Mouse (Mus musculus) embryonic facial prominence, embryonic 14.5 days (tissue): ENCODE measurements around the gene Syt1. TPM values are rescaled to one million over a fixed set of nuclear protein-coding genes. Genes with fewer than 3 reads are reported as not detected.

Experiments used
- ATAC-seq: fragments of 200-750 bp; cut with Nextera tagmentation; 2 replicates; pipeline ENCODE4 v1.8.0; 2017; ENCODE audit warnings: low read depth, moderate number of reproducible peaks, moderate TSS enrichment
- DNase-seq: peaks from one replicate; pipeline ENCODE4 v3.0.0-alpha.2; 2015; ENCODE audit warnings: low spot score
- H3K27ac ChIP-seq: fragments of 300-500 bp; sonication (generic); replicated peaks from 2 replicates; pipeline ENCODE4 v1.5.1; 2014; ENCODE audit warnings: low read depth, mild to moderate bottlenecking, low read length, moderate library complexity
- H3K27me3 ChIP-seq: fragments of 300-500 bp; sonication (generic); replicated peaks from 2 replicates; pipeline ENCODE4 v1.6.1; 2014; ENCODE audit warnings: low read length; ENCODE audit not compliant: control insufficient read depth, insufficient read depth
- H3K36me3 ChIP-seq: fragments of 300-500 bp; sonication (generic); 2 replicates; pipeline ENCODE4 v1.6.1; 2014; ENCODE audit warnings: low read length, mixed read lengths; ENCODE audit not compliant: control insufficient read depth, insufficient read depth
- H3K4me1 ChIP-seq: fragments of 300-500 bp; sonication (generic); 2 replicates; pipeline ENCODE4 v1.6.1; 2014; ENCODE audit warnings: antibody characterized with exemption, low read length; ENCODE audit not compliant: control insufficient read depth, insufficient read depth
- H3K4me2 ChIP-seq: fragments of 300-500 bp; sonication (generic); 2 replicates; pipeline ENCODE4 v1.6.1; 2014; ENCODE audit warnings: low read depth, mild to moderate bottlenecking, low read length, moderate library complexity, mixed read lengths
- H3K4me3 ChIP-seq: fragments of 300-500 bp; sonication (generic); 2 replicates; pipeline ENCODE4 v1.5.1; 2014; ENCODE audit warnings: low read depth, mild to moderate bottlenecking, low read length
- H3K9ac ChIP-seq: fragments of 300-500 bp; sonication (generic); 2 replicates; pipeline ENCODE4 v1.6.1; 2014; ENCODE audit warnings: low read depth, mild to moderate bottlenecking, low read length, moderate library complexity, mixed read lengths
- H3K9me3 ChIP-seq: fragments of 300-500 bp; sonication (generic); 2 replicates; pipeline ENCODE4 v1.6.1; 2016; ENCODE audit warnings: low read length; ENCODE audit not compliant: control insufficient read depth
- WGBS: fragments of 180-500 bp; shearing (Covaris S2); extraction: QIAGEN DNeasy Blood & Tissue Kit; methylation state at CpG from one replicate; pipeline ENCODE4 v1.1.7; 2014; 5-methylcytosine and 5-hydroxymethylcytosine counted together
- polyA plus RNA-seq: library from polyadenylated mRNA; unstranded; fragments of >200 nt; fragmentation: Nextera tagmentation; extraction: Ambion mirVana; gene quantifications from 2 replicates; pipeline ENCODE4 v1.2.1, GENCODE M21; 2014

Gene Syt1
- polyA plus RNA-seq, 1 experiment from 2014 or later: 6.2 TPM

DNA sequence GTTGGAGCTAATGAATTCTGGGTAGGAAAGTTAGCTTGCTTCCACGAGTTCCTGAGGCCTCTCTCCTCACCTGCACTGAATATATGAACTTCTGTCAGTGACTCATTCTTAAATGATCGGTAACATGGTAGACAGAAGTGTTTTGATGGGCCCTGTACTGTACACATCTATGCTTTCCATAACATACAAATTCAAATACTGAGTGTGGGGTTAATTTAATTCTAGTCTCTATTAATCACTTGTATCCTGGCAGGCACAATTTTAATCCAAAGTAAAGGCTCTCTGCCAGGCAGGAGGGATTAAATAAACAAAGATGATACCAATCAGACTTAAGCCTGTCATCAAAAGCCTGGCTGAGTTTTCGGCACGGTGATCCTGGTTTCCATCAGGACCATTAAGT lies 136.1 kb downstream of the Syt1 start:
- H3K4me3 ChIP-seq: no peak overlapping the region
- 0 out of 2 replicates have a peak, but pooled peaks have one; percentile 22 for ATAC-seq
- H3K9ac ChIP-seq: no peak overlapping the region
- no peak overlapping the region for H3K4me2 ChIP-seq
- no peak overlapping the region for H3K27ac ChIP-seq
- H3K4me1 ChIP-seq: no peaks in the 10 kb centered on the region
- H3K9me3 ChIP-seq: no peaks in the 10 kb centered on the region
- H3K36me3 ChIP-seq: no peaks in the 10 kb centered on the region
- DNase-seq: no peak
- WGBS: 52% methylated on average over 4 of the region's 4 CpGs
- H3K27me3 ChIP-seq: no peaks in the 10 kb centered on the region

- no peak for ATAC-seq
- Histone ChIP-seq H3K4me1 (no peaks in the 10 kb centered on the region), H3K27ac (no peak overlapping the region), H3K4me2 (no peak overlapping the region), H3K36me3 (no peaks in the 10 kb centered on the region), H3K4me3 (no peak overlapping the region), H3K9ac (no peak overlapping the region), H3K27me3 (no peaks in the 10 kb centered on the region), H3K9me3 (no peaks in the 10 kb centered on the region)
- 79% methylated on average over 6 of the region's 6 CpGs for WGBS
- DNase-seq: no peak
Observed at GRCm38 (mm10) chr10:108872359-108872758, 138.4 kb downstream of the Syt1 start.

DNA sequence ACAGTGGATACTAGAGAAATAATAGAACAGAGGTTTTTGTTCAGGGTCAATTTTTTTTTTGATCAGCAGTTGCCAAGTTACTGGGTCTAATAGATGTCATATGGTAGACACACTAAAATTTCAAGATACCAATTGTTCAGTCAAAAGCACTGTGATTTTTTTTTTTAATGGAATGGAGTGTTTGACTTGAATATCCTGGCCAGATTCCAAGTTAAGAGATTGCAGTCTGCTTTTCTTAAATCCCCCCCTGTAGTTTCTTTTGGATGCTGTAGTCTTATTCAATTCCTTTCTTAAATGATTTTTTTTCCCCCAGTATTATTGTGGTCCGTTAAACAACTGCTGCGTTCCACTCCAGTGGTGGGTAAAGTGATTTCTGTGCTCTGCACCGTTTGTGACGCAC lies 140.2 kb downstream of the Syt1 start:
- WGBS: 51% methylated on average over 4 of the region's 4 CpGs
- H3K27me3 ChIP-seq: no peaks in the 10 kb centered on the region
- no peaks in the 10 kb centered on the region for H3K36me3 ChIP-seq
- no peak for ATAC-seq
- no peak overlapping the region for H3K9ac ChIP-seq
- no peaks in the 10 kb centered on the region for H3K9me3 ChIP-seq
- no peaks in the 10 kb centered on the region for H3K4me1 ChIP-seq
- no peak overlapping the region for H3K4me2 ChIP-seq
- DNase-seq: peak; percentile 43
- H3K27ac ChIP-seq: no peak overlapping the region
- no peak overlapping the region for H3K4me3 ChIP-seq

DNA sequence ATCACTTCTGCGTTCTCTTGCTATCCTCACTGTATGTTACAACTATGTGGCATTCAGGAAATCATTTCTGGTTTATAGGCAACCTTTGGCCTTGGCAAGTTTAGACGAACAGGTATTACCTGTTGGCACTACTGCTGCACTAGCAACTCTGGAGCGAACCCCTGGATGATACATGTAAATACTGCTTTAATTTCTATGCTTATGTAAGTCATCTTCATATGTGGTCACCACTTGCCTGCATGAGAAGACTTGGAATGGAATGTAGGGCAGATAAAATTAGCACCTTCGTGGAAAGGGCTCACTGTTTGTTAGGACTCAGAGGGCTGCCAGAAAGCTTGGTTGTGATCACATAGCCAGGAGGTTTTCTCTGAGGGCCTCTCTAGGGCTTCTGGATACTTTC lies 142.6 kb downstream of the Syt1 start:
- H3K4me2 ChIP-seq: no peak overlapping the region
- ATAC-seq: no peak
- no peak overlapping the region for H3K27ac ChIP-seq
- WGBS: 78% methylated on average over 4 of the region's 4 CpGs
- H3K9ac ChIP-seq: no peak overlapping the region
- no peaks in the 10 kb centered on the region for H3K4me1 ChIP-seq
- H3K4me3 ChIP-seq: no peak overlapping the region
- H3K27me3 ChIP-seq: no peaks in the 10 kb centered on the region
- no peaks in the 10 kb centered on the region for H3K36me3 ChIP-seq
- DNase-seq: no peak
- no peaks in the 10 kb centered on the region for H3K9me3 ChIP-seq

GRCm38 (mm10) chr10:108867202-108867601 lies 143.6 kb downstream of the Syt1 start:
- ATAC-seq (no peak), DNase-seq (peak; percentile 69)
- Histone ChIP-seq H3K4me1 (no peaks in the 10 kb centered on the region), H3K4me3 (no peak overlapping the region), H3K4me2 (no peak overlapping the region), H3K9ac (no peak overlapping the region), H3K9me3 (no peaks in the 10 kb centered on the region), H3K27me3 (no peaks in the 10 kb centered on the region), H3K36me3 (no peaks in the 10 kb centered on the region), H3K27ac (no peak overlapping the region)
- 67% methylated on average over 6 of the region's 6 CpGs for WGBS

- no peaks in the 10 kb centered on the region for H3K36me3 ChIP-seq
- no peak overlapping the region for H3K4me2 ChIP-seq
- no peak for DNase-seq
- ATAC-seq: no peak
- no peaks in the 10 kb centered on the region for H3K9me3 ChIP-seq
- H3K27me3 ChIP-seq: no peaks in the 10 kb centered on the region
- H3K9ac ChIP-seq: no peak overlapping the region
- 91% methylated on average over 4 of the region's 4 CpGs for WGBS
- no peak overlapping the region for H3K27ac ChIP-seq
- no peak overlapping the region for H3K4me3 ChIP-seq
- H3K4me1 ChIP-seq: no peaks in the 10 kb centered on the region
Observed at GRCm38 (mm10) chr10:108865586-108865985, 145.2 kb downstream of the Syt1 start.

DNA sequence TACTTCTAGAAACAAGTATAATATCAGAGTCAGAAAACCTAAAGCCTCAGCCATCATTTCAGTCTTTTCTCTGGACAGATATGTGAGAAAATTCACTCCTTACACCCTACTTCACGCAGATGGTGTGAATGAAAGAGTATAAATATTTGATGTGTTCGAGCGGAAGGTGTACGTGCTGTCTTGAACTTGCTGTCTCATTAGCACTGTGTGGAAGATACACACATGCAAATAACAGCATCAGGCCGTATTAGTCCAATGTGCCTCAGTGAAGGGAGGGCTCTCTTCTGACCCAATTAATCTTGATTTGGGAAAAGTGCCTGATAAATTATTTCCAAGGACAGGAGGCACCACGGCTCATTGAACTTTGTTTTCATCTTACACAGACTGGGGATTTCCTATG lies 154.8 kb downstream of the Syt1 start:
- 89% methylated on average over 6 of the region's 6 CpGs for WGBS
- no peak overlapping the region for H3K27ac ChIP-seq
- no peak overlapping the region for H3K9ac ChIP-seq
- no peaks in the 10 kb centered on the region for H3K36me3 ChIP-seq
- ATAC-seq (no peak), DNase-seq (no peak)
- no peaks in the 10 kb centered on the region for H3K27me3 ChIP-seq
- H3K4me3 ChIP-seq: no peak overlapping the region
- H3K9me3 ChIP-seq: no peaks in the 10 kb centered on the region
- H3K4me2 ChIP-seq: no peak overlapping the region
- H3K4me1 ChIP-seq: no peaks in the 10 kb centered on the region

GRCm38 (mm10) chr10:108852757-108853156 lies 158.0 kb downstream of the Syt1 start:
- ATAC-seq: no peak
- no peaks in the 10 kb centered on the region for H3K36me3 ChIP-seq
- WGBS: 70% methylated on average over 4 of the region's 4 CpGs
- no peaks in the 10 kb centered on the region for H3K9me3 ChIP-seq
- H3K4me2 ChIP-seq: no peak overlapping the region
- H3K27ac ChIP-seq: no peak overlapping the region
- H3K4me3 ChIP-seq: no peak overlapping the region
- DNase-seq: no peak
- no peaks in the 10 kb centered on the region for H3K4me1 ChIP-seq
- no peak overlapping the region for H3K9ac ChIP-seq
- H3K27me3 ChIP-seq: no peaks in the 10 kb centered on the region

- H3K9ac ChIP-seq: no peak overlapping the region
- ATAC-seq (no peak), DNase-seq (no peak)
- WGBS: 85% methylated on average over 1 of the region's 1 CpGs
- no peak overlapping the region for H3K27ac ChIP-seq
- H3K9me3 ChIP-seq: no peaks in the 10 kb centered on the region
- H3K4me3 ChIP-seq: no peak overlapping the region
- no peak overlapping the region for H3K4me2 ChIP-seq
- H3K27me3 ChIP-seq: no peaks in the 10 kb centered on the region
- H3K36me3 ChIP-seq: no peaks in the 10 kb centered on the region
- H3K4me1 ChIP-seq: no peaks in the 10 kb centered on the region
Observed at GRCm38 (mm10) chr10:108837434-108837833, 173.3 kb downstream of the Syt1 start.
